Mouse (Mus musculus): ENCODE measurements around the gene Mylk.

GRCm38 (mm10) chr16:34936339-34936810 lies 191.4 kb downstream of the Mylk start:
- TF ChIP-seq CTCF (IDR thresholded peaks at IDR 0.05; ENCODE audit: insufficient read depth, low read depth, low read length) (no peak), POLR2A (IDR thresholded peaks at IDR 0.05; ENCODE audit: insufficient read depth, low read depth, low read length) (no peak)
